8 mouse cellular contexts compared by ENCODE assay signal in genomic region chr5:75152021-75152425, GRCm38 (mm10). TPM values are rescaled to one million over a fixed set of nuclear protein-coding genes. Genes with fewer than 3 reads are reported as not detected.
DNase-seq lines count a peak whose midpoint lies in the region; ATAC-seq lines count a peak whose summit lies in the region.

Gene Pdgfra, plus strand, starts transcription at chr5:75152292.

- H3K27me3 ChIP-seq in forebrain, embryonic 12.5 days, result peaks cover 94% of the 10 kb centered on the region
- H3K27me3 ChIP-seq in midbrain, embryonic 12.5 days, result peaks cover 96% of the 10 kb centered on the region

- H3K9ac ChIP-seq in forebrain, embryonic 12.5 days, result peak within 1 kb of the TSS; percentile 40; the same call in 1 of the 2 replicates
- H3K9ac ChIP-seq in midbrain, embryonic 12.5 days (replicated peaks), result no peak within 1 kb of the TSS

- 0% methylated on average over 10 of the region's 10 CpGs for WGBS in forebrain, embryonic 12.5 days
- 0% methylated on average over 10 of the region's 10 CpGs for WGBS in midbrain, embryonic 12.5 days

- H3K36me3 ChIP-seq in forebrain, embryonic 12.5 days (replicated peaks), result no peaks in the 10 kb centered on the region
- H3K36me3 ChIP-seq in midbrain, embryonic 12.5 days, result no peaks in the 10 kb centered on the region

- H3K4me1 ChIP-seq in forebrain, embryonic 12.5 days, result peaks cover 73% of the 10 kb centered on the region
- H3K4me1 ChIP-seq in midbrain, embryonic 12.5 days, result peaks cover 53% of the 10 kb centered on the region

- DNase-seq in layer of hippocampus, adult 8-10 months (ENCODE audit: low spot score in 2 of 2), result no peak
- no peak for DNase-seq in layer of hippocampus, adult 11-12 months (ENCODE audit: low spot score)
- peak; percentile 45 to 47 for DNase-seq in heart, postnatal 14 days
- no peak for DNase-seq in left cerebral cortex, postnatal 10 days (ENCODE audit: extremely low spot score in 1 of 2, low spot score in 2 of 2)
- DNase-seq in cerebellum, adult 11-12 months, result no peak

- intact Hi-C loops in heart, postnatal 14 days (cut with DNase I), result loop anchor here (2.0 to 10.0 kb wide), 4 partner anchors 359 to 1387 kb away; partner anchors contain the start of genes Lnx1 and Usp46
- intact Hi-C loops in left cerebral cortex, postnatal 10 days (cut with DNase I), result loop anchor here (2.0 to 10.0 kb wide), 4 partner anchors 70 to 1297 kb away; no protein-coding TSS in a partner anchor

- H3K9me3 ChIP-seq in forebrain, embryonic 12.5 days, result no peaks in the 10 kb centered on the region
- no peaks in the 10 kb centered on the region for H3K9me3 ChIP-seq in midbrain, embryonic 12.5 days

- ATAC-seq in forebrain, embryonic 12.5 days (ENCODE audit: low FRiP score), result no peak
- no peak for ATAC-seq in midbrain, embryonic 12.5 days (ENCODE audit: low FRiP score, low read depth)
- ATAC-seq in megakaryocyte progenitor cell, adult 5-6 weeks (replicated peaks; ENCODE audit: poor library complexity), result no peak

- peak within 1 kb of the TSS; percentile 66 for H3K27ac ChIP-seq in forebrain, embryonic 12.5 days
- H3K27ac ChIP-seq in midbrain, embryonic 12.5 days (replicated peaks), result no peak within 1 kb of the TSS; the same call in 1 of the 2 replicates

- peak within 1 kb of the TSS; percentile 87 for H3K4me2 ChIP-seq in forebrain, embryonic 12.5 days
- peak within 1 kb of the TSS; percentile 30 for H3K4me2 ChIP-seq in midbrain, embryonic 12.5 days (replicated peaks)

- H3K4me3 ChIP-seq in forebrain, embryonic 12.5 days (replicated peaks), result peak within 1 kb of the TSS; percentile 47
- H3K4me3 ChIP-seq in midbrain, embryonic 12.5 days, result peak within 1 kb of the TSS; percentile 44

RNA-seq across cellular contexts. Expression of gene Pdgfra, which starts in this region (rescaled TPM):
- total RNA-seq in layer of hippocampus, adult 8-10 months (2022), result 10 to 100 TPM; 35.8 to 45.2 (median 38.4) TPM
- polyA plus RNA-seq in forebrain, embryonic 12.5 days (2016; fragmentation: Nextera tagmentation; extraction: Ambion mirVana), result 15.7 and 18.9 TPM in 2 replicates
- total RNA-seq in heart, postnatal 14 days (2021), result 10 to 100 TPM; 35.3 to 44.0 TPM
- 10 to 100 TPM; 73.0 to 73.6 TPM for total RNA-seq in left cerebral cortex, postnatal 10 days (2021)
- polyA plus RNA-seq in midbrain, embryonic 12.5 days (2016; fragmentation: Nextera tagmentation; extraction: Ambion mirVana), result 15.7 and 23.2 TPM in 2 replicates
- not detected in 2 replicates for total RNA-seq in megakaryocyte progenitor cell, adult 5-6 weeks (2015)
- 0.08 TPM in 1 of 2 replicates, not detected in the other for total RNA-seq in megakaryocyte progenitor cell, adult 5-6 weeks (2017)

Comparison
In these comparisons a context has a peak if more than half of its experiments do, and no peak if none do; other contexts are left out.
1. RNA of gene Pdgfra (total RNA-seq): 73.0 to 73.6 TPM in left cerebral cortex, postnatal 10 days, 35.3 to 44.0 TPM in heart, postnatal 14 days and 35.8 to 45.2 TPM in layer of hippocampus, adult 8-10 months; 0.08 TPM in megakaryocyte progenitor cell, adult 5-6 weeks; every median in the first group is over 10 times any median in the second.
2. DNase-seq: peak in heart, postnatal 14 days (2 of 2); none in layer of hippocampus, adult 8-10 months (0 of 2), layer of hippocampus, adult 11-12 months (single experiment), left cerebral cortex, postnatal 10 days (0 of 2) and cerebellum, adult 11-12 months (single experiment).